Mouse (Mus musculus): ENCODE data around the gene Rrp1b. TPM values are rescaled to one million over a fixed set of nuclear protein-coding genes. Genes with fewer than 3 reads are reported as not detected.
"Not testable (repeated sequence)": the region's sequence is repeated elsewhere in the genome, so short reads cannot be mapped to it uniquely, and the experiment has no call there.

Gene Rrp1b
- polyA plus RNA-seq, 1 experiment from 2014 or later, result 29.2 TPM

GRCm38 (mm10) chr17:32052237-32053080 lies 16.6 kb downstream of the Rrp1b start:
- no peak for DNase-seq (ENCODE audit: low read depth, low spot score)
- ChIA-PET POLR2A (interaction anchor here (0.8 kb wide), 1 partner anchor 16 kb away, joined by 3 read pairs; the partner anchor contains the start of genes Hsf2bp and Rrp1b), CTCF (interaction anchor here (0.9 kb wide), 1 partner anchor 10 kb away, joined by 3 read pairs; no protein-coding TSS in a partner anchor)
- in situ Hi-C loops (cut with MboI; ENCODE audit: low pct_unique_long_range_greater_than_20kb), result no loop called here
- H3K27me3 ChIP-seq, result no peaks in the 10 kb centered on the region
- no peak for ATAC-seq
- no peak for TF ChIP-seq CTCF (IDR thresholded peaks at IDR 0.05)

DNA sequence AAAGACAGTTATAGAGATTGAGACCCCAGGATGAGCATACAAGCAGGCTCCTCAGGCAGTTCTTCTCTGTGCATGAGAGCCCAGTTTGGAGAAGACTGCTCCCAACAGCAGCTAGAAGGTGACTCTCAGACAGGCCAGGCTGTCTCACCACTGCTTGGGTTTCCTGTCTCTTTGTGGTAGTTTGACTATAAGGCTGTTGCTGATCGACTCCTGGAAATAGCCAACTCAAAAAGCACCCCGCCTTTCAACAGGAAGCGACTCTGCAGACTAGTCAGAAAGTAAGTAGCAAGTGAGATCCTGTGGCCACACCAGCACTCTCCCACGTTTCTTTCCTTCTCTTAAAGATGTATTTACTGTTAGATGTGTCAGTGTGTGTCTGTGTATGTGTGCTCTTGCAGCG lies 17.8 kb downstream of the Rrp1b start:
- TF ChIP-seq CTCF (IDR thresholded peaks at IDR 0.05), result no peak
- ATAC-seq (no peak), DNase-seq (ENCODE audit: low read depth, low spot score) (no peak)
- no peaks in the 10 kb centered on the region for H3K27me3 ChIP-seq
- CTCF ChIA-PET, result no interaction called here
- in situ Hi-C loops (cut with MboI; ENCODE audit: low pct_unique_long_range_greater_than_20kb), result no loop called here
- POLR2A ChIA-PET, result interaction anchor here (0.6 kb wide), 1 partner anchor 224 kb away, joined by 5 read pairs; no protein-coding TSS in a partner anchor

DNA sequence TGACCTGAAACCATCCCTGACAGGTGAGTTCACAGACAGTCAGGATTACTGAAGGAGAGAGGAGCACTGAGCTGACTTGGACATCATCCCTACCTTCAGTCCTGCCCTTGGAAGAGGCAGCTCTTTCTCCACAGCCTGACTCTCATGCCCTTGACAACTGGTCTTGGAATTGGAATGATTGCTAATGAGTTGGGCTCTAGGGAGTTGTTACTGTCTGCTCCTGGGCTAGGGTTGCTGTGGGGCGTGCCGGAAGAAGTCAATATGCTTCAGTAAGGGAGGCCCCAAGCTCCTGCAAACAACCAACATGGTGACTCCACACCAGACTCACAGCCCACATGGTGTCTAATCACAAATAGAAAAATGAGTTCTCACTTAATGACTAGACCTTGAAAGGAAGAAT lies 21.9 kb downstream of the Rrp1b start:
- in situ Hi-C loops (cut with MboI; ENCODE audit: low pct_unique_long_range_greater_than_20kb), result no loop called here
- ChIA-PET CTCF (interaction anchor here (0.9 kb wide), 1 partner anchor 16 kb away, joined by 3 read pairs; no protein-coding TSS in a partner anchor), POLR2A (interaction anchor here (0.6 kb wide), 1 partner anchor 388 kb away, joined by 3 read pairs; no protein-coding TSS in a partner anchor)
- DNase-seq (ENCODE audit: low read depth, low spot score), result no peak
- no peaks in the 10 kb centered on the region for H3K27me3 ChIP-seq
- ATAC-seq, result no peak
- TF ChIP-seq CTCF (IDR thresholded peaks at IDR 0.05), result no peak

DNA sequence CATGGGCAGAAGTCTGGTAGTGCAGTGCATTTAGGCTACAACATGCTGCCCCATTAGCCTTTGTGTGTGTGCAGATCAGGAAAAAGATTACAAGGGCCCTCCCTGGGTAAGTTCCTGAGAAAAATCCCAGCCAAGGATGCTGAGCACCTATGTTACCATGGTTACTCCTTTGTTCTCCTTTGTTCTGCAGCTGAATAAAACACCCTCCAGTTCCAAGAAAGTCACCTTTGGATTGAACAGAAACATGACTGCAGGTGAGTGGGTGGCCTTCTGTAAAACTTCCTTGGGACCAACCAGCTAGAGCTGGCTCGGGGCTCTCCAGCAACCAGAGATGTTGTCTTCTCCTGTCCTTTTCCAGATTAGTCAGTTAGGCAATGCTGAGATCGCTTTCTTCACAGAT lies 23.2 kb downstream of the Rrp1b start:
- DNase-seq (ENCODE audit: low read depth, low spot score), result no peak
- ChIA-PET CTCF (interaction anchor here (1.3 kb wide), 1 partner anchor 13 kb away, joined by 3 read pairs; no protein-coding TSS in a partner anchor), POLR2A (no interaction called here)
- in situ Hi-C loops (cut with MboI; ENCODE audit: low pct_unique_long_range_greater_than_20kb), result no loop called here
- TF ChIP-seq CTCF (IDR thresholded peaks at IDR 0.05), result no peak
- ATAC-seq, result no peak
- no peaks in the 10 kb centered on the region for H3K27me3 ChIP-seq

- in situ Hi-C loops (cut with MboI; ENCODE audit: low pct_unique_long_range_greater_than_20kb), result no loop called here
- no peak for TF ChIP-seq CTCF (IDR thresholded peaks at IDR 0.05)
- ChIA-PET CTCF (interaction anchor here (1.0 kb wide), 1 partner anchor 11 kb away, joined by 3 read pairs; no protein-coding TSS in a partner anchor), POLR2A (no interaction called here)
- no peak for ATAC-seq
- no peaks in the 10 kb centered on the region for H3K27me3 ChIP-seq
- DNase-seq (ENCODE audit: low read depth, low spot score), result no peak
Measured at GRCm38 (mm10) chr17:32061219-32061618, 25.3 kb downstream of the Rrp1b start.

- DNase-seq (ENCODE audit: low read depth, low spot score), result no peak
- no peaks in the 10 kb centered on the region for H3K27me3 ChIP-seq
- ChIA-PET CTCF (interaction anchor here (1.0 to 1.5 kb wide), 3 partner anchors 9 to 37 kb away, joined by 3 to 4 read pairs (median 3); no protein-coding TSS in a partner anchor), POLR2A (no interaction called here)
- in situ Hi-C loops (cut with MboI; ENCODE audit: low pct_unique_long_range_greater_than_20kb), result no loop called here
- no peak for ATAC-seq
- TF ChIP-seq CTCF (IDR thresholded peaks at IDR 0.05), result no peak
Measured at GRCm38 (mm10) chr17:32063654-32064053, 27.8 kb downstream of the Rrp1b start.

- CTCF ChIA-PET, result interaction anchor here (1.4 to 1.5 kb wide), 2 partner anchors 9 to 10 kb away, joined by 3 to 4 read pairs; no protein-coding TSS in a partner anchor
- H3K27me3 ChIP-seq; in situ Hi-C loops (cut with MboI; ENCODE audit: low pct_unique_long_range_greater_than_20kb): not testable (repeated sequence)
- ATAC-seq (peak; percentile 54), DNase-seq (ENCODE audit: low read depth, low spot score) (peak; percentile 48)
- POLR2A ChIA-PET, result interaction anchor here (1.4 kb wide), 1 partner anchor 28 kb away, joined by 4 read pairs; no protein-coding TSS in a partner anchor
Measured at GRCm38 (mm10) chr17:32064762-32065161, 28.9 kb downstream of the Rrp1b start.

DNA sequence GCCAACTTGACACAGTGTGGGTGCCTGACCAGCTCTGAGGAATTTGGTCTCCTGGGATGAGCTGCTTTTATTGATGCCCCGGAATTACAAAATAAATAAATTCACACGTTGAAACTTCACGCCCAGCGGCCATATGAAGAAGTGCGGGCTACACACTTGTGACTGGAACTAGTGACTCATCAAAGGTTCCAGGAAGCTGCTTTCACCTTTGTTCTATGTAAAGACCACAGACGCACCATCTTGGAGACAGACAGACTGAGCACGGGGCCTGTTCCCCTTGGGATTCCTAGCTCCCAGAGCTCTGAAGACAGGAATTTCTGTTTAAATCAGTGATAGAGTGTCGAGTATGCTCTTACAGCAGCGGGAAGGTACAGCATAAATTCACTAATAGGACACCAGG lies 31.6 kb downstream of the Rrp1b start:
- in situ Hi-C loops (cut with MboI; ENCODE audit: low pct_unique_long_range_greater_than_20kb), result no loop called here
- POLR2A ChIA-PET, result no interaction called here

DNA sequence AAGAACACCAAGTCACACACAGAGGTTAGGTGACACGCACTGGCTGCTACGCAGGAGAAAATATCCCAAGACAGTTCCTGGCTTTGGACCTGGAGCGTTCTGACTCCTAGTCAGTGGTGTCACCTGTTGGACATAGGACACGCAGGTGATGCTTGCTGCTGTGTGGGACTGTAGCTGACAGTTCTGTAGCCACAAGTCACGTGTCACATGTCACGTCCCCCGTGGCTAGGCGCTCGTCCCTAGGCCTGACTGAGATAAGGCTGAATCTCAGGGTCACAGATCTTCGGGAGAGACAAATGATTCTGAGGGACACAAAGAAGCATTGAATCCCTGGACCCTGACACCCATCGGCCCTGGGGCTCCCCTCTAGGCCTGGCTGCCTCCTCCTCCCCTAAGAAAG lies 32.5 kb downstream of the Rrp1b start:
- ChIA-PET POLR2A (no interaction called here), CTCF (no interaction called here)
- in situ Hi-C loops (cut with MboI; ENCODE audit: low pct_unique_long_range_greater_than_20kb), result no loop called here
- TF ChIP-seq CTCF (IDR thresholded peaks at IDR 0.05), result no peak
- no peak for ATAC-seq
- H3K27me3 ChIP-seq, result no peaks in the 10 kb centered on the region
- no peak for DNase-seq (ENCODE audit: low read depth, low spot score)

More for the DNA sequence above, 31.6 kb downstream of the Rrp1b start:
- no peaks in the 10 kb centered on the region for H3K27me3 ChIP-seq
- CTCF ChIA-PET, result interaction anchor here (0.7 kb wide), 1 partner anchor 37 kb away, joined by 3 read pairs; no protein-coding TSS in a partner anchor
- no peak for ATAC-seq
- TF ChIP-seq CTCF (IDR thresholded peaks at IDR 0.05), result no peak
- DNase-seq (ENCODE audit: low read depth, low spot score), result no peak

DNA sequence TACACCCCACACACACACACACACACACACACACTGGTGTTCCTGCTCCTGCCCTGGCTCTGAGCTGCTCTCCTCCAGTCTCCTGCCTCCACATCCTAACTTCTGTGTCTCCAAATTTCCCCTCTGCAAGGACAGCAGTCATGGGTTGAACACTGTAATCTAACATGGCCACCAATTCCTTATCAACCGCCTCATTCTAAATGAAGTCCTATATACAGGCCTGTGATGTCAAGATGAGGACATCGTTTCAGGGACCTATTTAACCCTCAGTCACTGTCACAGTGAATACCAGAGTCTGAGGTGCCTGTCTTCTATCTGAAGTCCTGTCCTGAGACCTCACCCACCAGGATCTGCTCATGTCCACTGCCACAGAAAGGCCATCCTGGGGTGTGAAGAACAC lies 32.9 kb downstream of the Rrp1b start:
- H3K27me3 ChIP-seq, result no peaks in the 10 kb centered on the region
- no peak for ATAC-seq
- ChIA-PET POLR2A (no interaction called here), CTCF (no interaction called here)
- DNase-seq (ENCODE audit: low read depth, low spot score), result no peak
- TF ChIP-seq CTCF (IDR thresholded peaks at IDR 0.05), result no peak
- in situ Hi-C loops (cut with MboI; ENCODE audit: low pct_unique_long_range_greater_than_20kb), result no loop called here

DNA sequence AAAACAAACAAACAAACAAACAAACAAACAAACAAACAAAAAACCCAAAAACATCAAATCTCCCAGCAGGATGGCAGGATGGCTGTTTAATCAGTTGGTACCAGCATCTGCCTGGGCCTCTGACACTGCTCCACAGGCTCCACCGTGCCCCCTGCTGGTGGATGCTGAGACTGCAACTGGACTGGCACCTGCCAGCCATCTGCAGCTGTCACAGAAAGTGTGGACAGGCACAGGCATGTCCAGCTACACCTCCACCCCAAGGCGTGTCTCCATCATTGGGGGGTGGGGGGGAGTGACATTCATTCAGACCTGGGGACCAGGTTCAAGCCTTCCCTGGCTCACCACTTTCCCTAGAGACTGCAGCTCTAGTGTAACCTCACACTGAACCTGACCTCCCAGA lies 37.5 kb downstream of the Rrp1b start:
- DNase-seq (ENCODE audit: low read depth, low spot score), result no peak
- no peaks in the 10 kb centered on the region for H3K27me3 ChIP-seq
- POLR2A ChIA-PET, result no interaction called here
- CTCF ChIA-PET, result interaction anchor here (0.7 to 1.4 kb wide), 4 partner anchors 9 to 399 kb away, joined by 3 to 5 read pairs (median 4); no protein-coding TSS in a partner anchor
- ATAC-seq, result no peak
- in situ Hi-C loops (cut with MboI; ENCODE audit: low pct_unique_long_range_greater_than_20kb), result loop anchor here (5.0 kb wide), 1 partner anchor 46 kb away; no protein-coding TSS in a partner anchor
- peak; percentile 91 for TF ChIP-seq CTCF (IDR thresholded peaks at IDR 0.05)

Measured in Patski (cell line).